Comparison of ENCODE assay signal across 8 mouse cellular contexts in the genomic region with DNA sequence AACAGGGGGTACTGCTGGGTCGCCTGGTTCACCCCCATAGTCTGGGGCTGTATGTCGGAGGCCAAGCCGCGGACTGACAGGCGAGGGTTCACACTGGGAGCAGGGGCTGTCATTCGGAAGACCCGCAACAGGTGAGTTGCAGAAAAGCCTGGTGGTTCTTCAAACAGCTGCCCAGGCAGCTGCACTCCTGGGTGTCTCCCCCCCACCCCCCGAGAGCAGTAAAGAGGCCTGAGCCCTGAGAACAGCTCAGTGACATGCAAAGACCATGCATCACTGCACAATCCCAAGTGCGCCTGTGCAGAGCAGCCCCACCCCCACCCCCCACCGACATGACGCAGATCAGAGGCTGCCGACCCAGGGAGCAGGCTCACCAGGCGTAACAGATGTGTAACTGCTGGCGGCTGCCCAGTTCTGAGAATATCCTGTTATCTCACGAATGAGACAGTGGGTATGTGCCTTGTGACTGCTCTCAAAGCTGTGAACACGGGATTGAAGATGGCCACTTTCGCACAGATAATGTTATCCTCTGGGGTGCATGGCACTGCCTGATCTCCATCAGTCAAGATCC. TPM values are rescaled to one million over a fixed set of nuclear protein-coding genes. Genes with fewer than 3 reads are reported as not detected.
DNase-seq lines count a peak whose midpoint lies in the region; ATAC-seq and TF ChIP-seq lines count a peak whose summit lies in the region.

No protein-coding gene starts in this region.

- no peaks in the 10 kb centered on the region for H3K4me1 ChIP-seq in intestine, embryonic 14.5 days (replicated peaks; ENCODE audit: control insufficient read depth, insufficient read depth, low read length)
- no peaks in the 10 kb centered on the region for H3K4me1 ChIP-seq in intestine, postnatal 0 days (replicated peaks; ENCODE audit: control insufficient read depth, insufficient read depth, low read length)
- peaks cover 30% of the 10 kb centered on the region for H3K4me1 ChIP-seq in heart, embryonic 13.5 days
- H3K4me1 ChIP-seq in midbrain, embryonic 16.5 days (ENCODE audit: control insufficient read depth, insufficient read depth, low read length) = peaks cover 17% of the 10 kb centered on the region

- no peak overlapping the region for H3K9ac ChIP-seq in intestine, embryonic 14.5 days (ENCODE audit: low read length)
- no peak overlapping the region for H3K9ac ChIP-seq in intestine, postnatal 0 days (ENCODE audit: low read depth, low read length)
- H3K9ac ChIP-seq in heart, embryonic 13.5 days = no peak overlapping the region
- H3K9ac ChIP-seq in midbrain, embryonic 16.5 days (ENCODE audit: low read depth, low read length) = peak overlapping the region; percentile 41; the same call in 1 of the 2 replicates

- no peak overlapping the region for H3K4me3 ChIP-seq in intestine, embryonic 14.5 days (ENCODE audit: low read depth, low read length)
- no peak overlapping the region for H3K4me3 ChIP-seq in intestine, postnatal 0 days (ENCODE audit: low read depth, low read length)
- no peak overlapping the region for H3K4me3 ChIP-seq in heart, embryonic 13.5 days
- no peak overlapping the region for H3K4me3 ChIP-seq in midbrain, embryonic 16.5 days (ENCODE audit: low read depth, low read length)

- no peak overlapping the region for H3K4me2 ChIP-seq in intestine, embryonic 14.5 days (ENCODE audit: low read length)
- no peak overlapping the region for H3K4me2 ChIP-seq in intestine, postnatal 0 days (replicated peaks; ENCODE audit: low read depth)
- H3K4me2 ChIP-seq in heart, embryonic 13.5 days = peak overlapping the region; percentile 44
- H3K4me2 ChIP-seq in midbrain, embryonic 16.5 days (ENCODE audit: low read length) = no peak overlapping the region

- DNase-seq in intestine, embryonic 14.5 days (ENCODE audit: low spot score) = no peak
- peak; percentile 52 for DNase-seq in T-cell, adult 2 months (ENCODE audit: low spot score)
- peak; percentile 66 to 78 for DNase-seq in kidney, postnatal 36 days
- no peak for DNase-seq in ovary, postnatal 36 days (ENCODE audit: low spot score)

- 0 out of 2 replicates have a peak, but pooled peaks have one; percentile 3 for ATAC-seq in intestine, embryonic 14.5 days (replicated peaks; ENCODE audit: low FRiP score, low TSS enrichment, low read depth)
- ATAC-seq in intestine, postnatal 0 days = no peak
- ATAC-seq in heart, embryonic 13.5 days (ENCODE audit: extremely low read depth, insufficient number of reproducible peaks, low FRiP score, low TSS enrichment) = peak; percentile 15; the same call in 1 of the 2 replicates
- ATAC-seq in midbrain, embryonic 16.5 days = no peak
- ATAC-seq in granulocyte monocyte progenitor cell, adult 5-6 weeks (replicated peaks; ENCODE audit: poor library complexity, severe bottlenecking) = no peak

- TF ChIP-seq CTCF in intestine, postnatal 0 days (IDR thresholded peaks at IDR 0.05; ENCODE audit: low read depth) = no peak

- H3K27ac ChIP-seq in intestine, embryonic 14.5 days (ENCODE audit: low read depth) = no peak overlapping the region
- H3K27ac ChIP-seq in intestine, postnatal 0 days (ENCODE audit: low read depth, low read length) = no peak overlapping the region
- H3K27ac ChIP-seq in heart, embryonic 13.5 days (replicated peaks) = peak overlapping the region; percentile 82
- peak overlapping the region; percentile 47; the same call in 1 of the 2 replicates for H3K27ac ChIP-seq in midbrain, embryonic 16.5 days (ENCODE audit: low read length)

- H3K36me3 ChIP-seq in intestine, embryonic 14.5 days (ENCODE audit: control insufficient read depth, insufficient read depth, low read length) = peaks cover 47% of the 10 kb centered on the region
- H3K36me3 ChIP-seq in intestine, postnatal 0 days (ENCODE audit: control insufficient read depth, insufficient read depth) = peaks cover 45% of the 10 kb centered on the region
- H3K36me3 ChIP-seq in heart, embryonic 13.5 days = peaks cover 47% of the 10 kb centered on the region
- peaks cover 36% of the 10 kb centered on the region for H3K36me3 ChIP-seq in midbrain, embryonic 16.5 days (ENCODE audit: control insufficient read depth, insufficient read depth, low read length)

- H3K9me3 ChIP-seq in intestine, embryonic 14.5 days (ENCODE audit: control insufficient read depth, low read length) = no peaks in the 10 kb centered on the region
- no peaks in the 10 kb centered on the region for H3K9me3 ChIP-seq in intestine, postnatal 0 days (ENCODE audit: control insufficient read depth)
- no peaks in the 10 kb centered on the region for H3K9me3 ChIP-seq in heart, embryonic 13.5 days
- H3K9me3 ChIP-seq in midbrain, embryonic 16.5 days (replicated peaks; ENCODE audit: control insufficient read depth, low read length, poor library complexity, severe bottlenecking) = no peaks in the 10 kb centered on the region

- H3K27me3 ChIP-seq in intestine, embryonic 14.5 days (replicated peaks; ENCODE audit: control insufficient read depth, insufficient read depth, low read length) = no peaks in the 10 kb centered on the region
- H3K27me3 ChIP-seq in intestine, postnatal 0 days (replicated peaks; ENCODE audit: control insufficient read depth, insufficient read depth, low read length) = no peaks in the 10 kb centered on the region
- 0 out of 2 replicates have a peak, but pooled peaks cover 3% of the 10 kb centered on the region for H3K27me3 ChIP-seq in heart, embryonic 13.5 days (replicated peaks)
- H3K27me3 ChIP-seq in midbrain, embryonic 16.5 days (ENCODE audit: control insufficient read depth, insufficient read depth, low read depth, low read length) = no peaks in the 10 kb centered on the region

- WGBS in intestine, embryonic 14.5 days = 49% methylated on average over 17 of the region's 17 CpGs
- 57% methylated on average over 17 of the region's 17 CpGs for WGBS in intestine, postnatal 0 days
- WGBS in heart, embryonic 13.5 days = 30% methylated on average over 17 of the region's 17 CpGs
- WGBS in midbrain, embryonic 16.5 days = 32% methylated on average over 17 of the region's 17 CpGs

RNA-seq across cellular contexts. Expression of gene Rrp1, which starts 13.7 kb away (rescaled TPM):
- 238 and 249 TPM in 2 replicates for polyA plus RNA-seq in intestine, embryonic 14.5 days (2014; fragmentation: Nextera tagmentation; extraction: Ambion mirVana)
- polyA plus RNA-seq in intestine, postnatal 0 days (2015; fragmentation: Nextera tagmentation; extraction: Ambion mirVana) = 141 and 148 TPM in 2 replicates
- polyA plus RNA-seq in heart, embryonic 13.5 days (2015; fragmentation: Nextera tagmentation; extraction: Ambion mirVana) = 220 and 237 TPM in 2 replicates
- polyA plus RNA-seq in midbrain, embryonic 16.5 days (2015; fragmentation: Nextera tagmentation; extraction: Ambion mirVana) = 406 and 431 TPM in 2 replicates
- total RNA-seq in granulocyte monocyte progenitor cell, adult 5-6 weeks (2014; fragmentation: Nextera tagmentation) = 130 and 159 TPM in 2 replicates
- total RNA-seq in granulocyte monocyte progenitor cell, adult 5-6 weeks (2017) = 404 and 430 TPM in 2 replicates

RNA-seq across cellular contexts. Expression of gene Cstb, which starts 26.3 kb away (rescaled TPM):
- polyA plus RNA-seq in intestine, embryonic 14.5 days (2014; fragmentation: Nextera tagmentation; extraction: Ambion mirVana) = 258 and 265 TPM in 2 replicates
- 1,208 and 1,296 TPM in 2 replicates for polyA plus RNA-seq in intestine, postnatal 0 days (2015; fragmentation: Nextera tagmentation; extraction: Ambion mirVana)
- 98.8 and 114 TPM in 2 replicates for polyA plus RNA-seq in heart, embryonic 13.5 days (2015; fragmentation: Nextera tagmentation; extraction: Ambion mirVana)
- 90.7 and 94.6 TPM in 2 replicates for polyA plus RNA-seq in midbrain, embryonic 16.5 days (2015; fragmentation: Nextera tagmentation; extraction: Ambion mirVana)
- 72.8 and 118 TPM in 2 replicates for total RNA-seq in granulocyte monocyte progenitor cell, adult 5-6 weeks (2014; fragmentation: Nextera tagmentation)
- total RNA-seq in granulocyte monocyte progenitor cell, adult 5-6 weeks (2017) = 37.3 and 43.4 TPM in 2 replicates

RNA-seq across cellular contexts. Expression of gene Agpat3, which starts 46.9 kb away (rescaled TPM):
- 38.1 and 59.2 TPM in 2 replicates for polyA plus RNA-seq in intestine, embryonic 14.5 days (2014; fragmentation: Nextera tagmentation; extraction: Ambion mirVana)
- polyA plus RNA-seq in intestine, postnatal 0 days (2015; fragmentation: Nextera tagmentation; extraction: Ambion mirVana) = 277 and 284 TPM in 2 replicates
- 36.7 and 41.7 TPM in 2 replicates for polyA plus RNA-seq in heart, embryonic 13.5 days (2015; fragmentation: Nextera tagmentation; extraction: Ambion mirVana)
- 61.4 and 66.3 TPM in 2 replicates for polyA plus RNA-seq in midbrain, embryonic 16.5 days (2015; fragmentation: Nextera tagmentation; extraction: Ambion mirVana)
- total RNA-seq in granulocyte monocyte progenitor cell, adult 5-6 weeks (2014; fragmentation: Nextera tagmentation) = 0.19 and 0.39 TPM in 2 replicates
- total RNA-seq in granulocyte monocyte progenitor cell, adult 5-6 weeks (2017) = 0.52 and 0.88 TPM in 2 replicates

Comparison
In these comparisons a context has a peak if more than half of its experiments do, and no peak if none do; other contexts are left out.
1. ATAC-seq: peak in intestine, embryonic 14.5 days (single experiment) and heart, embryonic 13.5 days (single experiment); none in intestine, postnatal 0 days (single experiment), midbrain, embryonic 16.5 days (single experiment) and granulocyte monocyte progenitor cell, adult 5-6 weeks (single experiment).
2. DNase-seq: peak in T-cell, adult 2 months (single experiment) and kidney, postnatal 36 days (2 of 2); none in intestine, embryonic 14.5 days (single experiment) and ovary, postnatal 36 days (single experiment).
3. H3K27ac ChIP-seq: peak in heart, embryonic 13.5 days (single experiment) and midbrain, embryonic 16.5 days (single experiment); none in intestine, embryonic 14.5 days (single experiment) and intestine, postnatal 0 days (single experiment).